ENCODE assay signal across 24 mouse cellular contexts in genomic region chr7:77087266-77087665, GRCm38 (mm10).
"Had no signal": no experiment of that assay in that cellular context is flagged by ENCODE, and none has a peak within 500 bp of the region (broad histone marks: within the 10 kb centered on the region; RNA-seq: fewer than 3 reads in every experiment).

No protein-coding gene starts in this region.

- H3K27ac ChIP-seq: heart, embryonic 10.5 days; hindbrain, embryonic 10.5 days; hindbrain, embryonic 12.5 days; hindbrain, embryonic 14.5 days; intestine, embryonic 15.5 days; limb, embryonic 13.5 days; limb, embryonic 15.5 days; liver, embryonic 12.5 days had no signal

- H3K27me3 ChIP-seq: heart, embryonic 12.5 days; hindbrain, embryonic 12.5 days; intestine, embryonic 15.5 days; limb, embryonic 13.5 days; limb, embryonic 15.5 days; liver, embryonic 12.5 days had no signal

- H3K36me3 ChIP-seq: heart, embryonic 10.5 days; heart, embryonic 12.5 days; hindbrain, embryonic 10.5 days; hindbrain, embryonic 12.5 days; intestine, embryonic 15.5 days; limb, embryonic 13.5 days; limb, embryonic 15.5 days; liver, embryonic 12.5 days had no signal

- H3K4me3 ChIP-seq: heart, embryonic 10.5 days; heart, embryonic 12.5 days; hindbrain, embryonic 10.5 days; hindbrain, embryonic 12.5 days; intestine, embryonic 15.5 days; limb, embryonic 13.5 days; limb, embryonic 15.5 days; liver, embryonic 12.5 days had no signal

- ATAC-seq: hindbrain, embryonic 16.5 days; inflammation-experienced regulatory T-cells, adult 6 months; intestine, embryonic 15.5 days; intestine, postnatal 0 days; liver, embryonic 12.5 days had no signal

- DNase-seq: gastrocnemius, postnatal 14 days; gastrocnemius, postnatal 36 days; heart, adult 11 months; heart, postnatal 10 days; heart, postnatal 4 days; kidney, adult 18-20 months; kidney, adult 8-10 months; kidney, postnatal 10 days; kidney, postnatal 25 days; layer of hippocampus, adult 9-11 months; layer of hippocampus, postnatal 36 days; left cerebral cortex, postnatal 4 days had no signal

- H3K4me1 ChIP-seq: heart, embryonic 10.5 days; heart, embryonic 12.5 days; hindbrain, embryonic 10.5 days; hindbrain, embryonic 12.5 days; intestine, embryonic 15.5 days; limb, embryonic 13.5 days; limb, embryonic 15.5 days; liver, embryonic 12.5 days had no signal

- H3K4me2 ChIP-seq: heart, embryonic 12.5 days; hindbrain, embryonic 12.5 days; hindbrain, embryonic 14.5 days; intestine, embryonic 15.5 days; limb, embryonic 13.5 days; limb, embryonic 15.5 days; liver, embryonic 12.5 days had no signal

- H3K9ac ChIP-seq: heart, embryonic 12.5 days; hindbrain, embryonic 12.5 days; hindbrain, embryonic 14.5 days; intestine, embryonic 15.5 days; limb, embryonic 13.5 days; limb, embryonic 15.5 days; liver, embryonic 12.5 days had no signal

- H3K9me3 ChIP-seq: heart, embryonic 10.5 days; heart, embryonic 12.5 days; hindbrain, embryonic 10.5 days; hindbrain, embryonic 12.5 days; intestine, embryonic 15.5 days; limb, embryonic 13.5 days; limb, embryonic 15.5 days; liver, embryonic 12.5 days had no signal
